Mouse (Mus musculus) 416B (cell line): ENCODE measurements around the gene Olfr214.
"Not testable (repeated sequence)": the region's sequence is repeated elsewhere in the genome, so short reads cannot be mapped to it uniquely, and the experiment has no call there.

Experiments used
- DNase-seq: peaks from one replicate; pipeline ENCODE4 v3.0.0; 2011; ENCODE audit warnings: low read depth

Gene Olfr214

DNA sequence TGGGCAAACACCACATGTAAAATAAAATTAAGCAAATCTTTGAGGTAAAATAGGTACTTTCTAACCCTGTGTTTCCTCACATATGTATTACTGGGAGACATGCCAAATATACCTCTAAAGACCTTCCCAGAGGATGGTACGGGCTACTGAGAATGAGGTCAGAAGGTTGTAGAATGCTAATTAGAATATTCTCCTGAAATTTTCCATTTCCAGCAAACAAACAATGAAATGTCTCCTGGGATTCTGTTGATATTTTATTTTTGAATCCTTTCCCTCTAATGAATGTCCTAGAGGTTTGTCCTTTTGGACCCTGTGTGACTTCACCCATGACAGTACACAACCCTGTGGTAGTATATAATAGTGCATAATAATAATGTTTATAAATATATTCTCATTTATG, at the start of gene Olfr214:
Gene Olfr214, plus strand, starts transcription at position 301 of the 400 bp plus-strand sequence.
- DNase-seq = no peak

DNA sequence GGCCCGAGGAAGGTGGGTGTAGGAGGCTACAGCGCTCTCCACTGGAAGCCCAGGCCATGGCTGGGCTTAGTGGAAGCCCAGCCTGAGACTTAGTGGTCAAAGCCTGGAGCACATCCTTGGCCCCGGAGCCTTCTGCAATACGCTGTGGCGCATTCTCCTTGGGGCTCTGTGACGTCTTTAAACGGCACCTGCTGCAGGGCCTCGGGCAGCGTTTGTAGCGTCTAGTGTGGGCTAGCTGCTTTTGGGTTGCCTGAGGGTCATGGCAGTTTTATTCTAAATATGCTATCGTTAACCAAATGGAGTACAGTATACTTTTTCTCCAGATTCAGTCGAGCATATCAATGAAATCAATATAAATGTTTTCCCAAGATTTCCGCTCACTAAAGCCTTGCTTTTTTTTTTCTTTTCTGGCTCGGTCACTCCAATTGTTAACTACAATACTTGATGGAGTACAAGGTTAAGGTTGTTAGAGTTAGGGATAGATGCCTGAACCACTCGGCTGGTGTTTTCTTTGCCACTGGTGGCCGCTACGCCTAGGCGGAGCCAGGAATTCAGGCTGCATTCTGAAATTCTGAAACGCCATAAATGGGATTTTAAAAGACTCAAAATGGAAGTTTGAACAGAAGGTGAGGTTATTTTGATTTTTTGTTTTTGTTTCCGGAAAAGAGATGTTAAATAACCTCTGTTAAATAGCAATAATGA, 47.6 kb upstream of the Olfr214 start, which contains the start of gene Olfr212:
Gene Olfr212, plus strand, starts transcription at position 215 of the 702 bp plus-strand sequence.
- DNase-seq = not testable (repeated sequence)

DNA sequence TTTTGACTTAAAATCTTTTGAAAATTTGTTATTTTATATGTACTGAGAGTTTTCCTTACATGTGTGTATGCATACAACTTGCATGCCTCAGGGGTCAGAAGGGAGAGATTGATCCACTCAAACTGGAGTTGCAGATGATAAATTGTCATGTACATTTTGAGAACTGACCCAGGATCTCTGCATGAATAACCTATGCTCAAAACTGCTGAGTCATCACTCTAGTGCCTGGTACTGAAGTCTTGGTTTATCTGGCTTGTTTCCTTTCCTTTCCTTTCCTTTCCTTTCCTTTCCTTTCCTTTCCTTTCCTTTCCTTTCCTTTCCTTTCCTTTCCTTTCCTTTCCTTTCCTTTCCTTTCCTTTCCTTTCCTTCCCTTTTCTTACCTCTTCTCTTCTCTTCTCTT, 39.2 kb upstream of the Olfr214 start:
- DNase-seq = no peak

DNA sequence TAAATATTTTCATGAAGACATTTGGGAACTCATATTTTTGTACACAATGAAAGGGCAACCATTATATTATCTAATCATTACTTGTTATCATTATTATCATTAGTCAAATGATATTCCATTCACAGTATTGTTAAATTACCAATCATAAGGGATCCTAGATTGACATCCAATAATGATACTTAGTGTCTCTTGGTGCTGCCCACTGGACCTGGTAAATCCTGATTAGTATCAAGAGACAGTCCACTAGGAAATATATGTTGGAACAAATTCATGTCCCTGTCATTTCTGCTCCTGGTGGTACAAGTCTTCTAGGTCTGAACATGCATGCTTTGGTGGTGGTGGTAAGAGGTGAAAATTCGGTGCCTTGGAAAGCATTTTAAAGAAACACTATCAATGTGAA, 15.9 kb upstream of the Olfr214 start, which contains the start of gene Olfr213:
Gene Olfr213, plus strand, starts transcription at position 301 of the 400 bp plus-strand sequence.
- no peak for DNase-seq

GRCm38 (mm10) chr6:116542500-116542899, 11.5 kb upstream of the Olfr214 start:
- DNase-seq = peak; percentile 68

GRCm38 (mm10) chr6:116550841-116551240, 3.2 kb upstream of the Olfr214 start, which contains the start of gene Gm5580:
Gm5580 (plus strand) TSS chr6:116551141.
- DNase-seq = not testable (repeated sequence)

GRCm38 (mm10) chr6:116554952-116555351, 917 bp downstream of the Olfr214 start:
- DNase-seq = no peak

DNA sequence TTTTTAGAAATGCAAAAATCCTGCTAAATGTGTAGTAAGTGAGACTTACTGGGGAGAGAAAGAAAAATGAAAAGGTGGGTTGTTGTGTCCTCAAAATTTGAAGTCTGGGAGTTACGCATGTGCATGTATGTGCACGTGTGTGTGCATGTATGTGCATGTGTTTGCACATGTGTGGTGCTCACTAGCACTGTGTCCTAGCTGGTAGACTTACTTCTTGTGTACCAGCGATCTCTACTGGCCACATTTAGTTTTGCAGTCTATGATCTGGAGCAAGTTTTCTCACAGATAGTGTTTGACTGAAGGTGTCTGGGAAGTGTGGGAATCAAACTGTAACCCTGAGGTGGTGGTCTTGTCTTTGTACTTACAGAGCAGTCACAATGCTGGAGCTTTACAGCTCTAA, 15.8 kb downstream of the Olfr214 start:
- peak; percentile 78 for DNase-seq

DNA sequence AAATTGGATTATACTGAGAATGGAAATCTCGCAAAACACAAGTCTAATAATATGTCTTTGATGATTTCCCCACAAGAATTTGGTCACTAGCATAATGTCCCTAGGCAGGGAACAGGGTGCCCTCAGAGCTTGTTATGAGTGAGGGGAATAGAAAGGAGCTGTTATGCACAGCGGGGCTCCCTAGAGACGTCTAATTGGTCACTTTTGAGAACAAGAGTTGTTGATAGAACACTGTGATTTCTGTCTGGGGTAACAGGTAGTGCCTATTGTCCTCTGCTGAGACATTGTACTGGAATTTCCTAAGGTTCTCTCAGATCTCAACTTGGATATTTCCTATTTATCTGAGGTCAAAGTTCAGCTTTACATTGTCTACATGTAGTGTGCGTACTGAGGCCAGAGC, 30.1 kb downstream of the Olfr214 start, which contains the start of gene Olfr215:
Gene Olfr215, minus strand, starts transcription at position 101 of the 400 bp plus-strand sequence.
- no peak for DNase-seq

- not testable (repeated sequence) for DNase-seq
Measured at GRCm38 (mm10) chr6:116600969-116601368, 46.9 kb downstream of the Olfr214 start.

GRCm38 (mm10) chr6:116607230-116607629, 53.2 kb downstream of the Olfr214 start:
- no peak for DNase-seq
